Mouse (Mus musculus) E14TG2a.4 (cell line): ENCODE results near the gene Oard1.

Experiments used
- CTCF ChIP-seq: conservative IDR thresholded peaks from 2 replicates; pipeline ENCODE4 v1.5.1; 2014; ENCODE audit warnings: low read length
- POU5F1 ChIP-seq: IDR thresholded peaks from 2 replicates; pipeline ENCODE4 v1.6.1; 2014; ENCODE audit warnings: low read length, borderline replicate concordance

GRCm38 (mm10) chr17:48366806-48367205 lies 43.0 kb upstream of the Oard1 start:
- TF ChIP-seq CTCF: no peak
- no peak for TF ChIP-seq POU5F1
